Mouse (Mus musculus): ENCODE results near the gene Lpar3.
"Not testable (repeated sequence)": the region's sequence is repeated elsewhere in the genome, so short reads cannot be mapped to it uniquely, and the experiment has no call there.

Gene Lpar3

GRCm38 (mm10) chr3:146209759-146210158 lies 11.0 kb upstream of the Lpar3 start:
- DNase-seq (ENCODE audit: low spot score): not testable (repeated sequence)

- DNase-seq (ENCODE audit: low spot score): no peak
Measured at GRCm38 (mm10) chr3:146211141-146211747, 9.5 kb upstream of the Lpar3 start.

GRCm38 (mm10) chr3:146211964-146212363 lies 8.8 kb upstream of the Lpar3 start:
- DNase-seq (ENCODE audit: low spot score): no peak

- DNase-seq (ENCODE audit: low spot score): no peak
Measured at GRCm38 (mm10) chr3:146213336-146213735, 7.4 kb upstream of the Lpar3 start.

GRCm38 (mm10) chr3:146216561-146216960 lies 4.2 kb upstream of the Lpar3 start:
- no peak for DNase-seq (ENCODE audit: low spot score)

GRCm38 (mm10) chr3:146224271-146224670 lies 3.5 kb downstream of the Lpar3 start:
- no peak for DNase-seq (ENCODE audit: low spot score)

- peak; percentile 12 for DNase-seq (ENCODE audit: low spot score)
Measured at GRCm38 (mm10) chr3:146225061-146225761, 4.4 kb downstream of the Lpar3 start.

- DNase-seq (ENCODE audit: low spot score): no peak
Measured at GRCm38 (mm10) chr3:146227427-146227826, 6.7 kb downstream of the Lpar3 start.

GRCm38 (mm10) chr3:146228559-146229310 lies 8.0 kb downstream of the Lpar3 start:
- peak; percentile 28 for DNase-seq (ENCODE audit: low spot score)

- DNase-seq (ENCODE audit: low spot score): no peak
Measured at GRCm38 (mm10) chr3:146232708-146233107, 11.9 kb downstream of the Lpar3 start.

GRCm38 (mm10) chr3:146233741-146234140 lies 13.0 kb downstream of the Lpar3 start:
- DNase-seq (ENCODE audit: low spot score): no peak

- DNase-seq (ENCODE audit: low spot score): no peak
Measured at GRCm38 (mm10) chr3:146234530-146234929, 13.8 kb downstream of the Lpar3 start.

- no peak for DNase-seq (ENCODE audit: low spot score)
Measured at GRCm38 (mm10) chr3:146236280-146236679, 15.5 kb downstream of the Lpar3 start.

GRCm38 (mm10) chr3:146237676-146238075 lies 16.9 kb downstream of the Lpar3 start:
- DNase-seq (ENCODE audit: low spot score): no peak

GRCm38 (mm10) chr3:146244630-146245029 lies 23.9 kb downstream of the Lpar3 start:
- DNase-seq (ENCODE audit: low spot score): no peak

- no peak for DNase-seq (ENCODE audit: low spot score)
Measured at GRCm38 (mm10) chr3:146246557-146246956, 25.8 kb downstream of the Lpar3 start.

- no peak for DNase-seq (ENCODE audit: low spot score)
Measured at GRCm38 (mm10) chr3:146246992-146247391, 26.2 kb downstream of the Lpar3 start.

- DNase-seq (ENCODE audit: low spot score): no peak
Measured at GRCm38 (mm10) chr3:146249895-146250294, 29.1 kb downstream of the Lpar3 start.

GRCm38 (mm10) chr3:146251771-146252170 lies 31.0 kb downstream of the Lpar3 start:
- DNase-seq (ENCODE audit: low spot score): no peak

- no peak for DNase-seq (ENCODE audit: low spot score)
Measured at GRCm38 (mm10) chr3:146253736-146254320, 33.1 kb downstream of the Lpar3 start.

GRCm38 (mm10) chr3:146255123-146255522 lies 34.4 kb downstream of the Lpar3 start:
- no peak for DNase-seq (ENCODE audit: low spot score)

- DNase-seq (ENCODE audit: low spot score): peak; percentile 55
Measured at GRCm38 (mm10) chr3:146257483-146258122, 36.8 kb downstream of the Lpar3 start.
